Mouse (Mus musculus) erythroblast, embryonic 14.5 days (primary cell): Measurements from ENCODE around the gene 1700014D04Rik.

Source experiments
- GATA1 ChIP-seq: IDR thresholded peaks from 2 replicates; pipeline ENCODE4 v1.6.1; 2012; ENCODE audit warnings: low read length, inconsistent platforms, mixed read lengths
- TAL1 ChIP-seq: IDR thresholded peaks from 3 replicates; pipeline ENCODE4 v1.6.1; 2012; ENCODE audit warnings: low read length, inconsistent platforms, mixed read lengths

- no peak for TF ChIP-seq TAL1
- no peak for TF ChIP-seq GATA1
Observed at GRCm38 (mm10) chr13:59735190-59735589, 11.4 kb downstream of the 1700014D04Rik start.
